Mouse (Mus musculus) CH12.LX (cell line): ENCODE results near the gene Sectm1a. TPM values are rescaled to one million over a fixed set of nuclear protein-coding genes. Genes with fewer than 3 reads are reported as not detected.

Experiments used
- DNase-seq: peaks from one replicate; pipeline ENCODE4 v3.0.0-alpha.2; 2013; ENCODE audit errors: extremely low read depth
- H3K27ac ChIP-seq: 2 replicates; pipeline ENCODE4 v1.5.1; 2012; ENCODE audit warnings: low read depth, mild to moderate bottlenecking, control low read depth, moderate library complexity; ENCODE audit not compliant: insufficient read depth
- H3K27me3 ChIP-seq: replicated peaks from 2 replicates; pipeline ENCODE3; 2012; ENCODE audit warnings: inconsistent platforms
- H3K36me3 ChIP-seq, 2 experiments: replicated peaks in 1 of 2; 2 replicates each; pipeline versions ENCODE3 to v1.6.1; 2012; ENCODE audit warnings: inconsistent platforms in 1 of 2, low read length in 1 of 2, mild to moderate bottlenecking in 1 of 2, mixed read lengths in 1 of 2, moderate library complexity in 1 of 2; ENCODE audit not compliant: control insufficient read depth in 1 of 2, insufficient read depth in 1 of 2
- H3K4me1 ChIP-seq, 2 experiments: 2 replicates each; pipeline ENCODE4 v1.6.1; 2012; ENCODE audit warnings: inconsistent platforms in 1 of 2, moderate library complexity in 1 of 2; ENCODE audit not compliant: insufficient read depth in 2 of 2, control insufficient read depth in 1 of 2
- H3K4me2 ChIP-seq: 2 replicates; pipeline ENCODE4 v1.6.1; 2012; ENCODE audit warnings: low read depth, mild to moderate bottlenecking, control low read depth; ENCODE audit not compliant: poor library complexity, insufficient read depth, severe bottlenecking
- H3K4me3 ChIP-seq, 3 experiments: fragments of 150-350 bp in 1 of 3; sonication (generic) in 1 of 3; replicated peaks in 1 of 3; 2 replicates each; pipeline versions ENCODE3 to v1.5.1; 2011 to 2012; ENCODE audit warnings: low read depth in 2 of 3, low read length in 2 of 3, mild to moderate bottlenecking in 2 of 3, moderate library complexity in 2 of 3, control low read depth in 1 of 3, improper control_type of control experiment in 1 of 3, inconsistent platforms in 1 of 3, mixed read lengths in 1 of 3; ENCODE audit not compliant: poor library complexity in 1 of 3
- H3K79me2 ChIP-seq: replicated peaks from 2 replicates; pipeline ENCODE4 v1.6.1; 2012; ENCODE audit warnings: mild to moderate bottlenecking, moderate library complexity; ENCODE audit not compliant: control insufficient read depth, poor library complexity, insufficient read depth, severe bottlenecking; ENCODE audit errors: extremely low read depth
- H3K9ac ChIP-seq: 2 replicates; pipeline ENCODE4 v1.6.1; 2012; ENCODE audit warnings: low read depth, mild to moderate bottlenecking, control low read depth, moderate library complexity; ENCODE audit not compliant: insufficient read depth
- H3K9me3 ChIP-seq: replicated peaks from 2 replicates; pipeline ENCODE3; 2012; ENCODE audit warnings: low read length, inconsistent platforms, mixed read lengths
- BHLHE40 ChIP-seq: IDR thresholded peaks from 2 replicates; pipeline ENCODE4 v1.6.1; 2011; ENCODE audit warnings: mild to moderate bottlenecking, low read depth, low read length, improper control_type of control experiment
- CTCF ChIP-seq, 2 experiments: IDR thresholded peaks in 1 of 2; conservative IDR thresholded peaks in 1 of 2; 2 replicates each; pipeline ENCODE4 v1.5.1; 2011 to 2012; ENCODE audit warnings: low read depth in 2 of 2, low read length in 2 of 2, improper control_type of control experiment in 1 of 2, inconsistent platforms in 1 of 2, mild to moderate bottlenecking in 1 of 2, moderate library complexity in 1 of 2
- E2F4 ChIP-seq: IDR thresholded peaks from 2 replicates; pipeline ENCODE4 v1.6.1; 2011; ENCODE audit warnings: low read depth, low read length, improper control_type of control experiment; ENCODE audit not compliant: insufficient replicate concordance
- ETS1 ChIP-seq: conservative IDR thresholded peaks from 2 replicates; pipeline ENCODE4 v1.6.1; 2012; ENCODE audit warnings: low read depth, mild to moderate bottlenecking, inconsistent platforms, low read length, improper control_type of control experiment, moderate library complexity
- IRF4 ChIP-seq: IDR thresholded peaks from 2 replicates; pipeline ENCODE4 v1.6.1; 2014; ENCODE audit warnings: low read depth, mild to moderate bottlenecking, inconsistent platforms, low read length, improper control_type of control experiment
- MAFK ChIP-seq: IDR thresholded peaks from 2 replicates; pipeline ENCODE4 v1.6.1; 2011; ENCODE audit warnings: low read length, improper control_type of control experiment; ENCODE audit not compliant: insufficient replicate concordance
- NELFE ChIP-seq: IDR thresholded peaks from 2 replicates; pipeline ENCODE4 v1.6.1; 2011; ENCODE audit warnings: low read depth, low read length, improper control_type of control experiment
- PAX5 ChIP-seq: IDR thresholded peaks from 2 replicates; pipeline ENCODE4 v1.6.1; 2012; ENCODE audit warnings: low read length, inconsistent platforms, mixed read lengths
- POLR2A ChIP-seq: IDR thresholded peaks from 2 replicates; pipeline ENCODE4 v1.6.1; 2011; ENCODE audit warnings: low read depth, mild to moderate bottlenecking, improper control_type of control experiment, low read length
- POLR2AphosphoS2 ChIP-seq: IDR thresholded peaks from 2 replicates; pipeline ENCODE4 v1.6.1; 2011; ENCODE audit warnings: low read depth, low read length, improper control_type of control experiment
- RCOR1 ChIP-seq: conservative IDR thresholded peaks from 2 replicates; pipeline ENCODE4 v1.6.1; 2012; ENCODE audit warnings: low read depth, mild to moderate bottlenecking, inconsistent platforms, low read length, improper control_type of control experiment
- SIN3A ChIP-seq: IDR thresholded peaks from 2 replicates; pipeline ENCODE4 v1.6.1; 2012; ENCODE audit warnings: low read length, improper control_type of control experiment, inconsistent platforms
- TBP ChIP-seq: conservative IDR thresholded peaks from 2 replicates; pipeline ENCODE4 v1.6.1; 2011; ENCODE audit warnings: low read depth, low read length, improper control_type of control experiment
- USF2 ChIP-seq: conservative IDR thresholded peaks from 2 replicates; pipeline ENCODE4 v1.6.1; 2011; ENCODE audit warnings: low read depth, low read length, improper control_type of control experiment
- ZC3H11A ChIP-seq: IDR thresholded peaks from 2 replicates; pipeline ENCODE4 v1.6.1; 2012; ENCODE audit warnings: low read depth, mild to moderate bottlenecking, inconsistent platforms, low read length, improper control_type of control experiment
- ZMIZ1 ChIP-seq: IDR thresholded peaks from 2 replicates; pipeline ENCODE4 v1.6.1; 2012; ENCODE audit warnings: low read depth, mild to moderate bottlenecking, inconsistent platforms, low read length, improper control_type of control experiment
- ZNF384 ChIP-seq: IDR thresholded peaks from 2 replicates; pipeline ENCODE4 v1.6.1; 2012; ENCODE audit warnings: low read depth, low read length, improper control_type of control experiment, inconsistent platforms
- dilution Hi-C: fragments of 300-500 bp; cut with MboI; formaldehyde crosslinking; loops from 2 replicates; pipeline ENCODE4 v1.14.3; 2020; ENCODE audit warnings: low sequenced_read_pairs; ENCODE audit not compliant: extremely low pct_unique_long_range_greater_than_20kb, extremely low pct_ligation_motif_present
- in situ Hi-C: fragments of 300-500 bp; cut with MboI; formaldehyde crosslinking; loops from 3 replicates; pipeline ENCODE4 v1.14.3; 2019; ENCODE audit warnings: low sequenced_read_pairs, low pct_ligation_motif_present, low pct_unique_long_range_greater_than_20kb, mixed read lengths
- polyA plus RNA-seq: library from polyadenylated mRNA; unstranded; fragments of >175 nt; gene quantifications from 2 replicates; pipeline ENCODE4 v1.2.1, GENCODE M21; 2012; ENCODE audit warnings: low read depth; ENCODE audit not compliant: insufficient read length
- total RNA-seq, 2 experiments: library from RNA; depleted of rRNA; stranded (reverse); fragments of 300-350 nt in 1 of 2; fragments of >200 nt in 1 of 2; gene quantifications; 2 replicates each; pipeline ENCODE4 v1.2.3; 2012 to 2014

Gene Sectm1a
- total and polyA plus RNA-seq, 3 experiments: 0.08 TPM; not detected in 2

DNA sequence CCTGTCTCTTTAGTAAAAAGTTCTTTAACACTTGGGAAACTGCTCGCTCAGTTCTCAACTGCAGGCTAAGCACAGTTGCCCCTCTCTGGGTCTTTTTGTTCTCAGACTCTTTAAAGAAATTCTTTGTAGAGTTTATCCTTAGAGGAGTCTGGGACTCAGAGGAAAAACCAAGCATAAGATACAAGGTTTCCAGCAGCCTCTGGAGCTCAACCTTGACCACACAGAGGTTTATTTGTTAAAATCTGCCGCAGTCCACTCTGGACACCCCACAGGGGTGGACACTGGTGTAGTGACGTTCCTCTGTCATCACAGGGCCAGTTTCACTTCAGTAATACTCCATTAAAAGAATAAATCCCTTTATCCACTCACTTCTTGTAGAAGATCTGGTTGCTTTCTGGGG, 37.6 kb upstream of the Sectm1a start, which contains the start of gene Tex19.2:
Tex19.2 (minus strand) TSS at position 101 of the 400 bp plus-strand sequence.
- in situ Hi-C loops: no loop called here
- Histone ChIP-seq H3K4me1 (peaks cover 0 to 13% of the 10 kb centered on the region in 2 experiments; a peak in 3 of 4 replicates), H3K27ac (no peak within 1 kb of the TSS), H3K4me2 (no peak within 1 kb of the TSS), H3K27me3 (no peaks in the 10 kb centered on the region), H3K9me3 (no peaks in the 10 kb centered on the region), H3K9ac (no peak within 1 kb of the TSS), H3K79me2 (no peaks in the 10 kb centered on the region), H3K4me3 (no peak within 1 kb of the TSS), H3K36me3 (no peaks in the 10 kb centered on the region)
- TF ChIP-seq ETS1 (no peak), NELFE (no peak), TBP (no peak), POLR2AphosphoS2 (no peak), POLR2A (no peak), PAX5 (no peak), USF2 (no peak)
- dilution Hi-C loops: no loop called here
- no peak for DNase-seq

DNA sequence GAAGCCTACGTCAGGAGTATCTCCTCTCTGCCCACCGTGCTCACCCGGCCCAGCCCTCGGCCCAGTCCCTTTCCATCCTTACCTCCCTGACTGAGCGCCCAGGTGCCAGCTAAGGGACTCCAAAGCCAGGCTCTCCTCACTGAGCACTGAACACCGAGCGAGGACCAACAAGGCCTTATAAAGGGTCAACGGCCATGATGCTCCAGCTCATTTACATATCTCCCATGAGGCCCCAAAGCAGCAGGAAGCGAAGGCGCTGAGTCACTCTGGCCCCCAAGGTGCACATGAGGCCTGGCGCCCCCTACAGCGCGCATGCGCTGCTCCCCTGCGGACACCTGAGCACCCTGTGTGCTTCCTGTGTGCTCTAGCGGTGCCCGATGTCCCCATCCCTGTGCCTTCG, 37.1 kb upstream of the Sectm1a start:
- Histone ChIP-seq H3K4me3 (no peak overlapping the region), H3K9me3 (no peaks in the 10 kb centered on the region), H3K79me2 (no peaks in the 10 kb centered on the region), H3K36me3 (no peaks in the 10 kb centered on the region), H3K4me1 (peaks cover 0 to 10% of the 10 kb centered on the region in 2 experiments; a peak in 3 of 4 replicates), H3K4me2 (no peak overlapping the region), H3K27ac (no peak overlapping the region), H3K9ac (no peak overlapping the region), H3K27me3 (no peaks in the 10 kb centered on the region)
- in situ Hi-C loops (no loop called here), dilution Hi-C loops (no loop called here)
- TF ChIP-seq RCOR1 (no peak), ETS1 (no peak), USF2 (no peak), MAFK (peak; percentile 15; the same call in 1 of the 2 replicates), CTCF (conservative IDR thresholded peaks at IDR 0.05 in 1 of 2, IDR thresholded peaks at IDR 0.05 in 1 of 2; ENCODE audit: low read depth in 2 of 2, low read length in 2 of 2) (peak in 1 of 2 experiments; percentile 25; a peak in 1 of 4 replicates)
- DNase-seq: peak; percentile 31

DNA sequence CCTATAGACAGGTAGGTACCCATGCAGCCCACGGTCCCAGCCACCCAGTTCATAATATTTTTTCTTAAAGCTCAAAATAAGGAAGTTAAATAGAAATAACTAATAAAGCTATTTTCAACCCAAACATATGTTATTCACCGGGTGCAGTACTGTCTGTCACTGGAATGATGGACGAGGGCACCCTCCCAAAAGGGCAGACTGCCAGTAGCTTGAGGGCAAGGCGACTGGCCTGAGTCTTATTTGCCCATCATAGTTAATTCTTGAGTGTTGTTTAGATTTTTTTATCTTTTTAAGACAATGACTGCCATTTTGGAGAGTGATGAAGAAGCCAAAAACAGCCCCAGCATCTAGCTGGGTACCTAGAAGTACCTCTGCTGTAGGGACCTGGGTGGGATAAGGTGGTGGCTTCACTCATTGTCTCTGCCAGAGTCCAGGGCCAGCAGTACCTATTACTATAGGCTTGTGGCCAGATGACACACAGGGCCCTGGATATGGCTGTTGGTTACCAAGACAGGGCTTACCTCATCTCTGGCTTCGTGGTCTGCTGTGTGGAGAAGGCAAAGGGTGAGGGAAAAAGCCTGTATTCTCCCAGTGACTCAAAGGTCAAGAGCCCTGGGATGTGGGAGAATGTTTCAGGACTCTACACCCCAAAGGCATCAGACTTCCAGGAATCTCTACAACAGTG, 31.2 kb upstream of the Sectm1a start:
- no peaks in the 10 kb centered on the region for H3K4me1 ChIP-seq
- DNase-seq: no peak
- H3K36me3 ChIP-seq: no peaks in the 10 kb centered on the region
- in situ Hi-C loops: no loop called here
- dilution Hi-C loops: no loop called here
- no peak overlapping the region for H3K27ac ChIP-seq
- H3K27me3 ChIP-seq: peaks cover 3% of the 10 kb centered on the region
- no peaks in the 10 kb centered on the region for H3K79me2 ChIP-seq
- H3K9me3 ChIP-seq: no peaks in the 10 kb centered on the region
- no peak overlapping the region for H3K4me3 ChIP-seq
- H3K4me2 ChIP-seq: no peak overlapping the region
- H3K9ac ChIP-seq: no peak overlapping the region
- TF ChIP-seq CTCF (conservative IDR thresholded peaks at IDR 0.05 in 1 of 2, IDR thresholded peaks at IDR 0.05 in 1 of 2; ENCODE audit: low read depth in 2 of 2, low read length in 2 of 2) (no peak), USF2 (no peak), ZC3H11A (no peak), ZMIZ1 (no peak), E2F4 (no peak), SIN3A (no peak), ZNF384 (no peak), IRF4 (no peak), BHLHE40 (no peak), PAX5 (no peak)
- TF ChIP-seq, all 38 proteins: peak for 0
